Mouse (Mus musculus): ENCODE results near the gene Spg7.

Gene Spg7

GRCm38 (mm10) chr8:123126193-123126816 lies 63.6 kb downstream of the Spg7 start:
- in situ Hi-C loops (cut with MboI; ENCODE audit: low sequenced_read_pairs) = no loop called here

- in situ Hi-C loops (cut with MboI; ENCODE audit: low sequenced_read_pairs) = loop anchor here (10.0 kb wide), 1 partner anchor 64 kb away; no protein-coding TSS in a partner anchor
Measured at GRCm38 (mm10) chr8:123131041-123131440, 68.3 kb downstream of the Spg7 start.

- in situ Hi-C loops (cut with MboI; ENCODE audit: low sequenced_read_pairs) = loop anchor here (10.0 kb wide), 1 partner anchor 62 kb away; no protein-coding TSS in a partner anchor
Measured at GRCm38 (mm10) chr8:123132953-123133352, 70.2 kb downstream of the Spg7 start.

GRCm38 (mm10) chr8:123134149-123134713 lies 71.5 kb downstream of the Spg7 start:
- in situ Hi-C loops (cut with MboI; ENCODE audit: low sequenced_read_pairs) = loop anchor here (10.0 kb wide), 1 partner anchor 61 kb away; no protein-coding TSS in a partner anchor

GRCm38 (mm10) chr8:123135406-123135805 lies 72.7 kb downstream of the Spg7 start:
- in situ Hi-C loops (cut with MboI; ENCODE audit: low sequenced_read_pairs) = loop anchor here (10.0 kb wide), 1 partner anchor 59 kb away; no protein-coding TSS in a partner anchor

GRCm38 (mm10) chr8:123135806-123136205 lies 73.1 kb downstream of the Spg7 start:
- in situ Hi-C loops (cut with MboI; ENCODE audit: low sequenced_read_pairs) = loop anchor here (10.0 kb wide), 1 partner anchor 59 kb away; no protein-coding TSS in a partner anchor

GRCm38 (mm10) chr8:123136287-123136686 lies 73.5 kb downstream of the Spg7 start:
- in situ Hi-C loops (cut with MboI; ENCODE audit: low sequenced_read_pairs) = loop anchor here (10.0 kb wide), 1 partner anchor 59 kb away; no protein-coding TSS in a partner anchor

- in situ Hi-C loops (cut with MboI; ENCODE audit: low sequenced_read_pairs) = loop anchor here (10.0 kb wide), 1 partner anchor 57 kb away; no protein-coding TSS in a partner anchor
Measured at GRCm38 (mm10) chr8:123137645-123138077, 74.9 kb downstream of the Spg7 start.

- in situ Hi-C loops (cut with MboI; ENCODE audit: low sequenced_read_pairs) = loop anchor here (10.0 kb wide), 1 partner anchor 56 kb away; no protein-coding TSS in a partner anchor
Measured at GRCm38 (mm10) chr8:123138741-123139140, 76.0 kb downstream of the Spg7 start.

- in situ Hi-C loops (cut with MboI; ENCODE audit: low sequenced_read_pairs) = no loop called here
Measured at GRCm38 (mm10) chr8:123141741-123142462, 79.2 kb downstream of the Spg7 start.

GRCm38 (mm10) chr8:123145279-123145678 lies 82.5 kb downstream of the Spg7 start:
- in situ Hi-C loops (cut with MboI; ENCODE audit: low sequenced_read_pairs) = no loop called here

GRCm38 (mm10) chr8:123146390-123146789 lies 83.6 kb downstream of the Spg7 start:
- in situ Hi-C loops (cut with MboI; ENCODE audit: low sequenced_read_pairs) = no loop called here

Measured in CH12F3 (cell line).